Comparison of ENCODE assay signal across 22 mouse cellular contexts in the genomic region with DNA sequence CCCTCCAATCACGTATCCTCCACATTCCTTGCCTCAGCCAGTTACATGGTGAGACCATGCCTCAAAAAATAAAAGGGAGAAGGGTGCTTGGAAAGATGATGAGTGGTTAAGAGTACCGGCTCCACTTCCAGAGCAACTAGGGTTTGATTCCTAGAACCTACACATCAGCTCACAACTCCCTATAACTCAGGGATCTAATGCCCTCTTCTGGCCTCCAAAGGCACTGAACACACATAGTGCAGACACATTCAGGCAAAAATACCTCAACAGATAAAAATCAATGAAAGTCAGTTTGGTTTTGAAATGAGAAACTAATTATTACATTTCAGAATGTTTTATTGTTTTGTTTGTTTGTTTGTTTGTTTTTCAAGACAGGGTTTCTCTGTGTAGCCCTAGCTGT. TPM values are rescaled to one million over a fixed set of nuclear protein-coding genes. Genes with fewer than 3 reads are reported as not detected.
DNase-seq lines count a peak whose midpoint lies in the region; ATAC-seq and TF ChIP-seq lines count a peak whose summit lies in the region.
"Had no signal": no experiment of that assay in that cellular context is flagged by ENCODE, and none has a peak within 500 bp of the region (broad histone marks: within the 10 kb centered on the region; RNA-seq: fewer than 3 reads in every experiment).

No protein-coding gene starts in this region.

- ATAC-seq in midbrain, embryonic 11.5 days (ENCODE audit: low FRiP score), result no peak
- ATAC-seq: forebrain, embryonic 13.5 days; midbrain, embryonic 16.5 days had no signal

- no peak overlapping the region for H3K9ac ChIP-seq in midbrain, embryonic 11.5 days (ENCODE audit: low read length)
- H3K9ac ChIP-seq: forebrain, embryonic 13.5 days; hindbrain, embryonic 12.5 days; lung, embryonic 15.5 days had no signal

- DNase-seq in heart, adult 11 months, result peak; percentile 51
- DNase-seq in heart, adult 9 months (ENCODE audit: low spot score in 2 of 2), result no peak
- no peak for DNase-seq in left cerebral cortex, adult 2 months (ENCODE audit: extremely low spot score in 1 of 2, low spot score in 2 of 2)
- no peak for DNase-seq in left cerebral cortex, adult 8-10 months (ENCODE audit: low spot score in 2 of 2)
- DNase-seq in 416B (ENCODE audit: low read depth) (peak; percentile 64), NIH3T3 (ENCODE audit: low read depth) (peak; percentile 14)
- DNase-seq in spleen, adult 18-20 months, result no peak
- no peak for DNase-seq in midbrain, embryonic 11.5 days (ENCODE audit: low spot score, missing footprints)
- DNase-seq: adrenal gland, adult 2 months; B cell, adult 2 months; cerebellum, adult 8-10 months; gastrocnemius, postnatal 10 days; heart, postnatal 14 days; kidney, adult 11 months; left cerebral cortex, postnatal 4 days; right cerebral cortex, postnatal 14 days had no signal

- no peaks in the 10 kb centered on the region for H3K9me3 ChIP-seq in midbrain, embryonic 11.5 days (ENCODE audit: control insufficient read depth, low read length)
- H3K9me3 ChIP-seq: embryonic facial prominence, embryonic 10.5 days; forebrain, embryonic 13.5 days; hindbrain, embryonic 12.5 days; lung, embryonic 15.5 days had no signal

- H3K4me2 ChIP-seq in midbrain, embryonic 11.5 days, result no peak overlapping the region
- H3K4me2 ChIP-seq: forebrain, embryonic 13.5 days; heart, embryonic 11.5 days; hindbrain, embryonic 12.5 days; lung, embryonic 15.5 days had no signal

- H3K4me3 ChIP-seq in left cerebral cortex, adult 2 months, result no peak overlapping the region
- H3K4me3 ChIP-seq in midbrain, embryonic 11.5 days (ENCODE audit: low read depth, low read length), result no peak overlapping the region
- H3K4me3 ChIP-seq: embryonic facial prominence, embryonic 10.5 days; forebrain, embryonic 13.5 days; hindbrain, embryonic 12.5 days; lung, embryonic 15.5 days had no signal

- peak; percentile 19 for TF ChIP-seq CTCF in left cerebral cortex, adult 2 months (IDR thresholded peaks at IDR 0.05)

- H3K36me3 ChIP-seq in midbrain, embryonic 11.5 days (ENCODE audit: control insufficient read depth, insufficient read depth, low read length), result no peaks in the 10 kb centered on the region; the same call in 1 of the 2 replicates
- H3K36me3 ChIP-seq: lung, embryonic 15.5 days had no signal

- H3K27me3 ChIP-seq in midbrain, embryonic 11.5 days (ENCODE audit: control insufficient read depth, insufficient read depth, low read length), result no peaks in the 10 kb centered on the region
- H3K27me3 ChIP-seq: forebrain, embryonic 13.5 days; hindbrain, embryonic 12.5 days; lung, embryonic 15.5 days had no signal

- intact Hi-C loops in left cerebral cortex, adult 2 months (cut with DNase I), result no loop called here

- no peaks in the 10 kb centered on the region for H3K4me1 ChIP-seq in midbrain, embryonic 11.5 days (ENCODE audit: control insufficient read depth, insufficient read depth, low read length)
- H3K4me1 ChIP-seq: embryonic facial prominence, embryonic 10.5 days; forebrain, embryonic 13.5 days; hindbrain, embryonic 12.5 days; lung, embryonic 15.5 days had no signal

- 98% methylated on average over 2 of the region's 2 CpGs for WGBS in midbrain, embryonic 11.5 days

- H3K27ac ChIP-seq in left cerebral cortex, adult 2 months, result no peak overlapping the region
- H3K27ac ChIP-seq in midbrain, embryonic 11.5 days (ENCODE audit: low read depth, low read length), result no peak overlapping the region
- H3K27ac ChIP-seq: embryonic facial prominence, embryonic 10.5 days; forebrain, embryonic 13.5 days; hindbrain, embryonic 12.5 days; lung, embryonic 15.5 days had no signal

RNA-seq across cellular contexts. Expression of gene Rad51c, which starts 6.4 kb away (rescaled TPM):
- 1 to 10 TPM; 3.1 to 4.4 TPM for total RNA-seq in left cerebral cortex, adult 2 months (2021)
- total RNA-seq in left cerebral cortex, adult 8-10 months (2022), result 1 to 10 TPM; 2.6 to 4.7 (median 4.0) TPM
- polyA plus RNA-seq in midbrain, embryonic 11.5 days (2014; fragmentation: Nextera tagmentation; extraction: Ambion mirVana), result 13.6 and 15.7 TPM in 2 replicates

RNA-seq across cellular contexts. Expression of gene Tex14, which starts 6.5 kb away (rescaled TPM):
- under 1 TPM; 0.09 to 0.16 TPM for total RNA-seq in left cerebral cortex, adult 2 months (2021)
- 1 to 10 TPM in 1 of 4 experiments, under 1 TPM in 1, not detected in 2; 0.57 to 1.4 TPM for total RNA-seq in left cerebral cortex, adult 8-10 months (2022)
- 0.21 and 0.30 TPM in 2 replicates for polyA plus RNA-seq in midbrain, embryonic 11.5 days (2014; fragmentation: Nextera tagmentation; extraction: Ambion mirVana)
- polyA plus RNA-seq: embryonic facial prominence, embryonic 10.5 days had no signal

RNA-seq across cellular contexts. Expression of gene Ppm1e, which starts 39.6 kb away (rescaled TPM):
- 100 to 1,000 TPM; 140 to 152 TPM for total RNA-seq in left cerebral cortex, adult 2 months (2021)
- total RNA-seq in left cerebral cortex, adult 8-10 months (2022), result 100 to 1,000 TPM; 114 to 128 (median 123) TPM
- 12.4 and 16.5 TPM in 2 replicates for polyA plus RNA-seq in midbrain, embryonic 11.5 days (2014; fragmentation: Nextera tagmentation; extraction: Ambion mirVana)

Comparison
In these comparisons a context has a peak if more than half of its experiments do, and no peak if none do; other contexts are left out.
1. DNase-seq: peak in heart, adult 11 months (single experiment), 416B (single experiment) and NIH3T3 (single experiment); none in heart, adult 9 months (0 of 2), left cerebral cortex, adult 2 months (0 of 2), left cerebral cortex, adult 8-10 months (0 of 2), spleen, adult 18-20 months (0 of 2) and midbrain, embryonic 11.5 days (single experiment).